Mouse (Mus musculus) liver, embryonic 12.5 days (tissue): ENCODE results near the gene Scn5a. TPM values are rescaled to one million over a fixed set of nuclear protein-coding genes. Genes with fewer than 3 reads are reported as not detected.
A peak's percentile ranks its signal among the peaks of the same experiment; 100 is the strongest.

Experiments
- ATAC-seq: fragments of 200-750 bp; cut with Nextera tagmentation; 2 replicates; pipeline ENCODE4 v1.8.0; 2017; ENCODE audit warnings: moderate number of reproducible peaks, mild to moderate bottlenecking, moderate library complexity
- H3K27ac ChIP-seq: fragments of 300-500 bp; sonication (generic); 2 replicates; pipeline ENCODE4 v1.5.1; 2016; ENCODE audit warnings: mild to moderate bottlenecking
- H3K27me3 ChIP-seq: fragments of 300-500 bp; sonication (generic); replicated peaks from 2 replicates; pipeline ENCODE4 v1.6.1; 2016; ENCODE audit warnings: mild to moderate bottlenecking, moderate library complexity
- H3K36me3 ChIP-seq: fragments of 300-500 bp; sonication (generic); 2 replicates; pipeline ENCODE4 v1.6.1; 2016; ENCODE audit warnings: mild to moderate bottlenecking, moderate library complexity
- H3K4me1 ChIP-seq: fragments of 300-500 bp; sonication (generic); 2 replicates; pipeline ENCODE4 v1.6.1; 2016
- H3K4me2 ChIP-seq: fragments of 300-500 bp; sonication (generic); 2 replicates; pipeline ENCODE4 v1.6.1; 2016; ENCODE audit warnings: mild to moderate bottlenecking, moderate library complexity
- H3K4me3 ChIP-seq: fragments of 300-500 bp; sonication (generic); 2 replicates; pipeline ENCODE4 v1.5.1; 2016; ENCODE audit warnings: mild to moderate bottlenecking, moderate library complexity
- H3K9ac ChIP-seq: fragments of 300-500 bp; sonication (generic); 2 replicates; pipeline ENCODE4 v1.6.1; 2016; ENCODE audit warnings: mild to moderate bottlenecking, moderate library complexity
- H3K9me3 ChIP-seq: fragments of 300-500 bp; sonication (generic); replicated peaks from 2 replicates; pipeline ENCODE4 v1.6.1; 2016; ENCODE audit warnings: mild to moderate bottlenecking, moderate library complexity
- WGBS: fragments of 180-500 bp; shearing (Covaris S2); methylation state at CpG from one replicate; pipeline ENCODE4 v1.1.7; 2016; ENCODE audit not compliant: insufficient replicate concordance; 5-methylcytosine and 5-hydroxymethylcytosine counted together
- polyA plus RNA-seq: library from polyadenylated mRNA; unstranded; fragments of >200 nt; fragmentation: Nextera tagmentation; extraction: Ambion mirVana; gene quantifications from 2 replicates; pipeline ENCODE4 v1.2.1, GENCODE M21; 2016

The Scn5a gene
- polyA plus RNA-seq, 1 experiment from 2014 or later, result 0.02 TPM

GRCm38 (mm10) chr9:119580187-119580586, 1.4 kb upstream of the Scn5a start:
- Histone ChIP-seq H3K4me2 (no peak overlapping the region), H3K9ac (no peak overlapping the region), H3K27ac (no peak overlapping the region), H3K9me3 (no peaks in the 10 kb centered on the region), H3K4me3 (no peak overlapping the region), H3K27me3 (peaks cover 73% of the 10 kb centered on the region), H3K36me3 (no peaks in the 10 kb centered on the region), H3K4me1 (peaks cover 12% of the 10 kb centered on the region)
- no peak for ATAC-seq
- 80% methylated on average over 17 of the region's 17 CpGs for WGBS

GRCm38 (mm10) chr9:119578311-119578635, 543 bp downstream of the Scn5a start:
- H3K27ac ChIP-seq, result no peak overlapping the region
- 0 out of 2 replicates have a peak, but pooled peaks have one; percentile 24 for ATAC-seq
- H3K36me3 ChIP-seq, result no peaks in the 10 kb centered on the region
- peak overlapping the region; percentile 53 for H3K4me3 ChIP-seq
- peaks cover 86% of the 10 kb centered on the region for H3K27me3 ChIP-seq
- 3% methylated on average over 24 of the region's 24 CpGs for WGBS
- H3K9ac ChIP-seq, result no peak overlapping the region; the same call in 1 of the 2 replicates
- H3K4me2 ChIP-seq, result peak overlapping the region; percentile 77
- H3K9me3 ChIP-seq, result no peaks in the 10 kb centered on the region
- H3K4me1 ChIP-seq, result peaks cover 12% of the 10 kb centered on the region

- Histone ChIP-seq H3K36me3 (no peaks in the 10 kb centered on the region), H3K9me3 (no peaks in the 10 kb centered on the region), H3K4me1 (peaks cover 12% of the 10 kb centered on the region), H3K4me2 (no peak overlapping the region), H3K4me3 (no peak overlapping the region), H3K27me3 (peaks cover 99% of the 10 kb centered on the region), H3K27ac (no peak overlapping the region), H3K9ac (no peak overlapping the region)
- ATAC-seq, result no peak
- WGBS, result 43% methylated on average over 2 of the region's 2 CpGs
Observed at GRCm38 (mm10) chr9:119576977-119577376, 1.8 kb downstream of the Scn5a start.

GRCm38 (mm10) chr9:119575732-119576131, 3.1 kb downstream of the Scn5a start:
- H3K9ac ChIP-seq, result no peak overlapping the region
- peaks cover 12% of the 10 kb centered on the region for H3K4me1 ChIP-seq
- no peak overlapping the region for H3K4me3 ChIP-seq
- no peak overlapping the region for H3K27ac ChIP-seq
- no peak for ATAC-seq
- no peaks in the 10 kb centered on the region for H3K9me3 ChIP-seq
- no peak overlapping the region for H3K4me2 ChIP-seq
- H3K36me3 ChIP-seq, result no peaks in the 10 kb centered on the region
- 45% methylated on average over 9 of the region's 9 CpGs for WGBS
- H3K27me3 ChIP-seq, result peaks cover 99% of the 10 kb centered on the region

- Histone ChIP-seq H3K36me3 (no peaks in the 10 kb centered on the region), H3K4me1 (peaks cover 11% of the 10 kb centered on the region), H3K9me3 (no peaks in the 10 kb centered on the region), H3K4me3 (no peak overlapping the region), H3K27me3 (peaks cover 100% of the 10 kb centered on the region), H3K27ac (no peak overlapping the region), H3K4me2 (no peak overlapping the region), H3K9ac (no peak overlapping the region)
- no peak for ATAC-seq
- 51% methylated on average over 7 of the region's 7 CpGs for WGBS
Observed at GRCm38 (mm10) chr9:119574366-119574765, 4.5 kb downstream of the Scn5a start.

- no peak for ATAC-seq
- peaks cover 95% of the 10 kb centered on the region for H3K27me3 ChIP-seq
Observed at GRCm38 (mm10) chr9:119573009-119573408, 5.8 kb downstream of the Scn5a start.

GRCm38 (mm10) chr9:119571411-119571888, 7.4 kb downstream of the Scn5a start:
- H3K4me3 ChIP-seq, result no peak overlapping the region
- H3K9me3 ChIP-seq, result no peaks in the 10 kb centered on the region
- H3K9ac ChIP-seq, result no peak overlapping the region
- H3K4me2 ChIP-seq, result no peak overlapping the region
- 5% methylated on average over 15 of the region's 15 CpGs for WGBS
- no peak for ATAC-seq
- H3K4me1 ChIP-seq, result no peaks in the 10 kb centered on the region
- no peak overlapping the region for H3K27ac ChIP-seq
- peaks cover 93% of the 10 kb centered on the region for H3K27me3 ChIP-seq
- H3K36me3 ChIP-seq, result no peaks in the 10 kb centered on the region

More at GRCm38 (mm10) chr9:119573009-119573408, 5.8 kb downstream of the Scn5a start:
- no peaks in the 10 kb centered on the region for H3K9me3 ChIP-seq
- no peak overlapping the region for H3K9ac ChIP-seq
- H3K36me3 ChIP-seq, result no peaks in the 10 kb centered on the region
- WGBS, result 47% methylated on average over 14 of the region's 14 CpGs
- no peak overlapping the region for H3K4me3 ChIP-seq
- no peak overlapping the region for H3K4me2 ChIP-seq
- no peak overlapping the region for H3K27ac ChIP-seq
- H3K4me1 ChIP-seq, result no peaks in the 10 kb centered on the region

- ATAC-seq, result no peak
- H3K9ac ChIP-seq, result no peak overlapping the region
- no peak overlapping the region for H3K4me3 ChIP-seq
- WGBS, result 21% methylated on average over 9 of the region's 9 CpGs
- H3K27me3 ChIP-seq, result peaks cover 93% of the 10 kb centered on the region
- H3K4me1 ChIP-seq, result no peaks in the 10 kb centered on the region
- H3K4me2 ChIP-seq, result no peak overlapping the region
- H3K27ac ChIP-seq, result no peak overlapping the region
- no peaks in the 10 kb centered on the region for H3K9me3 ChIP-seq
- no peaks in the 10 kb centered on the region for H3K36me3 ChIP-seq
Observed at GRCm38 (mm10) chr9:119570652-119571051, 8.2 kb downstream of the Scn5a start.

GRCm38 (mm10) chr9:119568732-119569131, 10.1 kb downstream of the Scn5a start:
- no peak for ATAC-seq
- no peak overlapping the region for H3K4me2 ChIP-seq
- no peaks in the 10 kb centered on the region for H3K9me3 ChIP-seq
- no peaks in the 10 kb centered on the region for H3K4me1 ChIP-seq
- 20% methylated on average over 8 of the region's 8 CpGs for WGBS
- peaks cover 88% of the 10 kb centered on the region for H3K27me3 ChIP-seq
- H3K36me3 ChIP-seq, result no peaks in the 10 kb centered on the region
- no peak overlapping the region for H3K9ac ChIP-seq
- no peak overlapping the region for H3K4me3 ChIP-seq
- H3K27ac ChIP-seq, result no peak overlapping the region

- Histone ChIP-seq H3K4me2 (no peak overlapping the region), H3K27ac (no peak overlapping the region), H3K4me1 (no peaks in the 10 kb centered on the region), H3K9me3 (no peaks in the 10 kb centered on the region), H3K36me3 (no peaks in the 10 kb centered on the region), H3K4me3 (no peak overlapping the region), H3K9ac (no peak overlapping the region), H3K27me3 (peaks cover 79% of the 10 kb centered on the region)
- 52% methylated on average over 5 of the region's 5 CpGs for WGBS
- no peak for ATAC-seq
Observed at GRCm38 (mm10) chr9:119567800-119568199, 11.0 kb downstream of the Scn5a start.

GRCm38 (mm10) chr9:119566214-119566613, 12.6 kb downstream of the Scn5a start:
- no peaks in the 10 kb centered on the region for H3K4me1 ChIP-seq
- H3K4me2 ChIP-seq, result no peak overlapping the region
- ATAC-seq, result no peak
- no peak overlapping the region for H3K9ac ChIP-seq
- no peak overlapping the region for H3K4me3 ChIP-seq
- H3K27me3 ChIP-seq, result peaks cover 63% of the 10 kb centered on the region
- no peaks in the 10 kb centered on the region for H3K36me3 ChIP-seq
- no peak overlapping the region for H3K27ac ChIP-seq
- H3K9me3 ChIP-seq, result no peaks in the 10 kb centered on the region
- 10% methylated on average over 10 of the region's 10 CpGs for WGBS

GRCm38 (mm10) chr9:119564803-119565202, 14.0 kb downstream of the Scn5a start:
- Histone ChIP-seq H3K4me2 (no peak overlapping the region), H3K4me3 (no peak overlapping the region), H3K4me1 (no peaks in the 10 kb centered on the region), H3K27me3 (peaks cover 49% of the 10 kb centered on the region), H3K9ac (no peak overlapping the region), H3K9me3 (no peaks in the 10 kb centered on the region), H3K36me3 (no peaks in the 10 kb centered on the region), H3K27ac (no peak overlapping the region)
- ATAC-seq, result no peak
- 68% methylated on average over 6 of the region's 6 CpGs for WGBS

- Histone ChIP-seq H3K9ac (no peak overlapping the region), H3K36me3 (no peaks in the 10 kb centered on the region), H3K27ac (no peak overlapping the region), H3K27me3 (peaks cover 42% of the 10 kb centered on the region), H3K4me3 (no peak overlapping the region), H3K4me1 (no peaks in the 10 kb centered on the region), H3K4me2 (no peak overlapping the region), H3K9me3 (no peaks in the 10 kb centered on the region)
- 37% methylated on average over 6 of the region's 6 CpGs for WGBS
- no peak for ATAC-seq
Observed at GRCm38 (mm10) chr9:119563617-119564016, 15.2 kb downstream of the Scn5a start.
